Mouse (Mus musculus) brain, embryonic 18.5 days (tissue): ENCODE data around the gene Serinc3.
A peak's percentile ranks its signal among the peaks of the same experiment; 100 is the strongest.
"Not testable (repeated sequence)": the region's sequence is repeated elsewhere in the genome, so short reads cannot be mapped to it uniquely, and the experiment has no call there.

ENCODE experiments used
- DNase-seq: peaks from one replicate; pipeline ENCODE4 v3.0.0-alpha.2; 2012; ENCODE audit warnings: low read depth, low spot score

Gene Serinc3

DNA sequence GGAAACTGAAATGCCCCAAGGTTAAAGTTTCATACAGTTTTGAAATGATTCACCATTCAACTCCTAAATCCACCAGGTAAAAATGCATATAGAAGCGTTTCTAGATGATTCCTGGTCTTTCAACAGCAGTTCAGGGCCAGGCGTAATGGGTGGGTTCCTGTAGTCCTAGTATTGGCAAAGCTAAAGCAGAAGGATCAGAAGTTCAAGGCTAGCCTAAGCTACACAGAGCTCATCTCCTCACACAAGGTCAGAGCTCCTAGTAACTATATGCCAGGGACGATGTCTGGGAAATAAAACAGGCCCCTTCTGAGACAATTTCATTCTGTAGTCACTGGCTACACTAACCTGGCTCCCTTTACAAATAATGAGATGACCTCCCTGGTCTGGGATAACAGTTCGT, 13.7 kb downstream of the Serinc3 start:
- DNase-seq: no peak

DNA sequence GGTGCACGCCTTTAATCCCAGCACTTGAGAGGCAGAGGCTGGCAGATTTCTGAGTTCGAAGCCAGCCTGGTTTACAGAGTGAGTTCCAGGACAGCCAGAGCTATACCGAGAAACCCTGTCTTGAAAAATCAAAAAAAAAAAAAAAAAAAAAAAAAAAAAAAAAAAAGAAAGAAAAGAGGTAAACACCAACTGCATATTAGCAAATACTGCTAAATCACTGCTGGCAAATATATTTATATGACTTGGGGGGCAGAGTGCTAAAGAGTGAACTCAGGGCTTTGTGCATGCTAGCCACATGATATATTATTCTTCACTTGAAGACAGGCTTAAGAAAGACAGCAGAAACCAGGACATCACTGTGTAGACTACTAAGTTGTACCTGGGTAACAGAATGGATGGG, 23.5 kb downstream of the Serinc3 start:
- not testable (repeated sequence) for DNase-seq

DNA sequence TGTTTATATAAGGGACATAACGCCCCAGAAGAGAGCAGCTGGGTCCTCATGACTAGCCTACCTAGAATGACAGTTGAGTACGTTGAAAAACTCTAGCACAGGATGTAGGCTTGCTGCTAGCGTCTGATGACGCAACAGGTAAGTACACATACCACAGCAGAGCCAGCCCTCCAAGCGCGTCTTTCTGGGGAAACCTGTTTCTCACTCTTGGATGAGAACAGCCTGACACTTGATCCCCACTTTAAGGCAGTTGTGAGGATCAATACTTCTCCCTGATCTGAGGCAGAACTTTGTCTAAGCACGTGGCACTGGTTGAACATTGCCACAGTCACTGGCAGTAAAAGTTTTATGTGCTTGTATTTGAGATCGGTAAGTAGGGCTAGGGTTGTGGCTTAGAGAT, 24.5 kb downstream of the Serinc3 start:
- DNase-seq: no peak

DNA sequence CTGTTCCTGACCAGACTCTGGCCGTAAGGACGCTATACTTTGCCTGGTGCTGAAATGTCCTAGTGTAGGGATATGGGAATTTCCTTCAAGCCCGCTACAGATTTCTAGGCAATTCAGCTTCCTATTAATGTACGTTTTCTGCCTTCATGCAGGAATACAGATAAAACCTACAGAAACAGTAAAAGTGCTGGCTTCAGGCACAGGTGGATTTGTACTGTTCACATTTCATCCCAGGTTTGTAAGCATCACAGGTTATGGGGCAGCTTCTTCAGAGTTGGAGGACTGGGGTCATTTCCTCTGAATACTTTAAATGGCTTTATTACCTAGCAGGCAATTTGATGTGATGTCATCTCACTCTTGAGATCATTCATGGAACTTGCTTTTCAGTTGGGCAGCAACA, 27.1 kb downstream of the Serinc3 start:
- DNase-seq: no peak

DNA sequence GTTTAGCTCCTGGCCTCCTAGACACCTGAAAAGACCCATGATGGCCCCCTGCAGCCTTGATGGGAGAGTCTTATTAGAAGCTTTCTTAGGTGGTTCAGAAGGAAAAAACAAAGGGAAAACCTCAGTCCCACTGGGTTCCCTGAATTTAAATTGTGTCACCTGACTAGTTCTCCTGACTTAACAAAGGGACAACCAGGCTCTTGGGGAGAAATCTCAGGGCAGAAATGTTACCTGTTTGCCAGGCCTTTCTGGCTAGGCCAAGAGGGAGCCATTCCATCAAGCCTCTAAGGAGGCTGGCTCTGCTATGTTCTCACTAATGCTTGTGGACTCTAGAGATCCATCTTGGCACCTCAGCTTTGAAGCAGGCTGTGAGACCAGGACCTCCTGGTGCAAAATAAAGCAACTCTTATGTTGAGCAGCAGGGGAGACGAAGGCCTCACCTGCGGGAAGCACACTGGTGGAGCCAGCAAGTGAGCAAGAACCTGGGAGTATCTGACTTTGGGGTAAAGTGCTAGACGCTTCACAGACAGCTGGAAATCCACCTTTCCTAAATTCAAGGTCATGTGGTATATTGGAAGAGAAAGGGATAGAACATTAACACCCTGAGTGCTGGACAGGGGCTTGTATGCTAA, 27.6 kb downstream of the Serinc3 start:
- no peak for DNase-seq

DNA sequence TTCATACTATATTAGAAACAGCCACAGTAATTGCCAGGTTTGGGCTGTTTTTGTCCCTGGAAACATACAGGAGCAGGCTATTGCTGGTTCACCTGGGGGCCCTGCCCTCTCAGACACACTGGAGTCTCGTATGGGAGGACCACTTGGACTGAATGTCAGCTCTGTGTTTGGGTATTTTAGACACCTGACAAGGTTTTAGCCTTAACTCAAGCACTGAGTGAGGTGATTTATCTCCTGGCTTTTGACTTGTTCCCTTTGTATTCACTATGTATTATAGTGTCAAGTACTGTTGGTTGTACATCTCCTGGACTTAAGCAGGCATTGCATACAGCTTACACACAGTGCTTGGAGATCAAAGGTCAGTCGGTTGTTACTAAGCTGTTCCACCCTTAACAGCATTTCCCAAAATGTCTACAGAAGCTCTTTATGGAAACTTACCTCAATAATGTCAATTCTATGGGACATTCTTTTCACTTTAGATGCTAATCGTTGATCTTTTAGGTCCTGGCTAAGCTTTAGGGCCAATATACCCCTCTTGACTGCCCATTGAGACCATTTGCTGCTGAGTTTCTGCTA, 28.2 kb downstream of the Serinc3 start:
- DNase-seq: no peak

DNA sequence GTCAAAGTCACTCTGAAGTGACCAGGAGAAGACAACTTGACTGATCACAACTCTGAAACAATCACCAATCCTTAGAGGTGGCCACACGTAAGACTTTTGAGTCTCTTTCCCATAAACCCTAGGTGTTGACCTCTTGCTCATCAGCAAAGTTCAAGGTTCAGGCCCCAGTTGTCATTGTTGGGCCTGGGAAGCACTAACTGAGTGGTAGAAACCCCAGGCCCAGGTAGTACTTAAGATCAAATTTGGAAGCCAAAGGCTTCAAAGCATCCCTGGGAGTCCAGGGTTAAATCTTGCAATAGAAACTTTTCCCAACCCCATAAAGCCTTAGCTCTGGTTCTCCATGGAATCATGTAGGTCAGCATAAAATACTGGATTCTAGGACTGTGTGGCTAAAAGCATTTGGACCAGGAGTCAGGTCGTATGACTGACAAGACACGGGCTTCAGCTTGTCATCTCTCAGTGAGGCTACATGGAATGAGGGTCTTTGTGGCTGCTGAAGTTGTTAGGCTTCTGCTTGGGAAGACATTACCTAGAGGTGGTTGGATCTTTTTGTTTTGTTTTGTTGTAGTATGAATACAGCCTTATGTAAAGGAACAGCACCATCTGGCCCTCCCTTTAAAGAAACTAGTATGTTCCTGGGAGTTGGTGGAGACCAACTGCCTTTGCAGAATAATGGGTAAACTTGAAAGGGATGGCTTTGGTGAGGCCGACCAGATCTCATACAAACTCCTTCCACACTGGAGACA, 28.9 kb downstream of the Serinc3 start:
- DNase-seq: no peak

DNA sequence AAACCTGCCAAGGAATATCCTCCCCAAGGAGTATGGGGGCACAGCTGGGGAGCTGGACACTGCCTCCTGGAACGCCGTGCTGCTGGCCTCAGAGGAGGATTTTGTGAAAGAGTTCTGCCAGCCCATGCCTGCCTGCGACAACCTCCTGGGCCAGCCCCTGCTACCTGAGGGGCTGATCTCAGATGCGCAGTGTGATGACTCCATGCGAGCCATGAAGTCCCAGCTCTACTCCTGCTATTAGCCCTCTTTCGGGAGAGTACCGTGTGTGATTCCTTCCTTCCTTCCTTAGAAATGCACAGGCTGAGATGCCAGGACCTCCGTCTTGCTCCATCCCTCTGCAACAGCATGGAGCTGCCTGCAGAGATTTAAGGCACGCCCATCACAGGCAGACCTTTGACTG, 29.5 kb downstream of the Serinc3 start:
- no peak for DNase-seq

DNA sequence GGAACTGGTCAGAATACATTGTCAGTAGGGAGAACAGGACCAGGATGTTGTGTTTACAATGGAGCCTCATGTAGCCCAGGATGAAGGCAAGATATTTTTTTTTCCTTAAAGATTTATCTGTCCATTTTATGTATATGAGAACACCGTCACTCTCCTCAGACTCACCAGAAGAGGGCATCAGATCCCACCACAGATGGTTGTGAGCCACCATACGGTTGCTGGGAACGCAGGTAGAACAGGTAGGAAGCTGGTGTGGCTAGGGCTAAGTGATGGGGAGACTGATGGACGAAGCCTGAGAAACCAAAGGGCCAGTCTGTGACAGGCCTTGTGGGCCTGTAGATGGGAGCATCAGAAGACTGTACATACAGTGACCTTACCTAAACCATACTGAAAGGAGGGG, 30.9 kb downstream of the Serinc3 start:
- no peak for DNase-seq

DNA sequence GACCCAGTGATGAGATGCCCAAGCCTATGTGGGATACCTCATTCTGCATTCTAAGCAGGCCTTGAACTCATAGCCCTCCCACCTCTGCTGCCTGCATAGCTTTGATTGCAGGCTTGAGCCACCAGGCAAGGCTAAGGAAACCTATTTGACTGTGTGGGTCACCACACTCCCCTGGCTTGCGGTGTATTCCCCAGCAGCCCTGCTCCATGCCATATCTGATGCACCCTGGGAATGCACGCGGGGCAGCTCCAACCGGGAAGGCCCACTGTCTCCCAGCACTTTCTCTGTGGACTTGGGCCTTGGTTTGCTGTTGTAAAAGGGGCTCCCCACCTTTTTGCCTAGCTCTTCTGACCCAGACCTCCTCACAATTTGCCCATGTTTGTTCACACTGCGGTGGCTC, 31.7 kb downstream of the Serinc3 start:
- no peak for DNase-seq

DNA sequence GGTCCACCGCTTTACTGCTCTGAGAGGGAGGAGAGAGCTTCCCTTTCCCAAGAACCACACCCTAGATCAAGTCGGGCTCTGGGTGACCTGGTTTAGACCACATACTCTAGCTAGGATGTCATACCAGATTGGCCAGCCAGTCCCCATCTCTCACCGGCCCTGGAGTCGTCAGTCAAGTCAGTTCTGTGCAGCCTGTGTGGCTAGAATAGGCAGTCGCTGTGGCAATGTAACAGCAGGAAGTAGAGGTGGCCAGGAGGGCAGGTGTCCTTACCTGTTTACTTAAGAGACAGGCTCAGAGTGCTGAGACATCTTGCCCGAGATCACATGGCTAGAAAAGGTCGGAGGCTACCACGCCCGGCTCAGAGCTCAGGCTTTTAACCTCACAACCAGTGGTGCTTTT, 33.8 kb downstream of the Serinc3 start:
- no peak for DNase-seq

DNA sequence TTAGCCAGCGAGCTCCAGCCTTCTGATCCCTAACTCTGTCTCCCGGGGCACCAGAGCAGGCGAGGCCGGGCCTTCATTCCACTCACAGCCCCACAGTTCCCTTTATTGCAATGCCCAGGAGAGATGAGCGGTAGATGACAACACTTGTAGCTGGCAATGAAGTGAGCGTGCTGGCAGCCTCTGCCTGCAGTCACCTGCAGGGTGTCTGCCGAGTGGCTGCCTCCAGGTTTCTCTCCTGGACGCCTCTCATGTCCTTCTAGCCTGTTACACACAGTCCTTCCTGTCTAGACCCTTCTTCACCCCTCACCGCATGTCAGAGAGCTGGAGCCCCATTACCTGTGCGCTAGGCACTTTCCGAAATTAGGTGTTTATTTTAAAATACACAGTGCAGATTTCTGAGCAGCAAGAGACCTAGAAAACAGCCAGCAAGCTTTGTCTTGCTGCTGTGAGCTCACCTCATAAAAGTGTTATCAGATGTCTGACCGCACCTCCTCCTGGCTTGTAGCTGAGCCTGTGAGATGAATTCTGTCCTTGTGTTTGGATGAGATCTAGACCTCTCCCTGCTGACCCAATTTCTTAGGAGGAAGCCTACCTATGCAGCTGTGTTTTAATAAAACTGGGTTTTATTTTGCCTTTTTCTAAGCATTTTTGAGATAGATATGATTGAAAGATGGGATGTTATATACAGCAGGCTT, 35.5 kb downstream of the Serinc3 start:
- DNase-seq: no peak

DNA sequence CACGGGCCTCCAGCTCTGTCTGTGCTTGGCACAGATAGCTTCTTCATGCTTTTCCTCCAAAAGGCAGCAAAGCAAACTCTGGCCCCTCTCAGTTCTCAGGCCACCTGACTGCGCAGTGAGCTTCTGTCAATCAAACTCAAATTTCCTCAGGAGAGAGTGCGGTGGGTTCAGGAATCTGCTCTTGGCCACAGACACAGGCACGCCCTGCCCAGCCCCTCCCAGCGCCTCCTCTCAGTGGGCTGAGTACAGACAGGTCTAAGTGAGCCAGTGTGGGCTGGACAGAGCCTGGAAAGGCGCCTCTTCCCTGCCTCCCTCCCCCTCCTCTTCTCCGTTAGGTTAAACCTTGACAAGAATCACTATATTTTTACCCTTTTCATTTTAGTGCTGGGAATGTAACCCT, 36.9 kb downstream of the Serinc3 start:
- no peak for DNase-seq

DNA sequence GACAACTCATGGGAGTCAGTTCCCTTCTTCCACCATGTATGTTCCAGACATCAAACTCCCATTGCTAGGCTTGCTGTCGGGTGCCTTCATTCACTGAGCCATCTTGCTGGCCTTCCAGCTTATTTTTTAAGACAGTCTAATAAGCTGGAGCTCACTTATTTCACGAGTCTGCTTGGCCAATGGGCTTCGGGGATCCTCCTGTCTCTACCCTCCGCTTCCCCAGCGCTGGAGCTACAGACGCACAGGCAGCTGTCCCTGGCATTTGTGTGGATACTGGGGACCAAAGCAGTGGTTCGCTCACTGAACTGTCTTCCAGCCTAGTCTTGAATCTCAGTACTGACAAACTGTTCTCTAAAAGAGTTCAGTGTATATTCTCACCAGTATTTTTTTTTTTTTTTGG, 38.8 kb downstream of the Serinc3 start:
- DNase-seq: no peak

DNA sequence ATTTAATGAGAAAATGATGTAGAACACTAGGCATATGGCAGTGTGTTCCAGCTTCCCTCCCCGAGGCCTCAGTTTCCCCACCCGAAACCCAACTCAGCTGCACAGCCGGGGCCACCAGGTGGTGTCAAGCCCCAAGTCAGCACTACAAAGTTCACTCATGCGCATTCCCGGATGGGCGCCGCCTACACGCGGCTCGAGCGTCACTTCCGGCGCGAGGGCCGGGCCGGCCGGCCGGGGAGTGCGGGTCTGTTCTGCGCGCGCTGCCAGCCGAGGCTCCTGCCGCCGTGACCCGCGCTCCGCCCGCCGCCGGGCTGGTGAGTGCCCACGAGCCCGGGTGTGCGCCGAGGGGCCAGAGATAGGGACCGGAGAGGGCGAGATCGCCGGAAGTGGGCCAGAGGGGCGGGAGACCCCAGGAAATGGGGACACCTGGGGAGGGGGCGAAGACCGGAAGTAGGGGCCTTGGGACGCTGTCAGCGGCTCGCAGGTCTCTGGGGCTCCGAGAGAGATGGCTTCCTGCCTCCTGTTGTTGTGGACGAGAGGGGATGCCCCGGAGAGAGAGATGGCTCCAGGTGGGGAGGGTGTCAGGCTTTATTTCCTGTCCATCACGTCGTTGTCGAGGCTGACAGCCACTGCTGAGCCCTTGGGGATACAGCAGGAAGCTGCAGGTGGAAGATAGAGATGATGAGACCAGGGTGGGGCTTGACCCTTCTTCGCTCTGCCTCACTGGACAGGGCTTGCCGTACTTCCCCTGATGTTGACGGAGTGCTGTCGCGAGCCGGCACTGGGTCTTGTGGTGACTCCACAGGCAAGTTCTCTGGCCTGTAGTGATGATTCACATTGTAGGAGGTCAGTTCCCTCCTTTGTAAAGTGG, 42.6 kb downstream of the Serinc3 start, which contains the start of gene Ttpal:
Ttpal (plus strand) TSS at position 214 of the 871 bp plus-strand sequence.
- peak; percentile 64 for DNase-seq

DNA sequence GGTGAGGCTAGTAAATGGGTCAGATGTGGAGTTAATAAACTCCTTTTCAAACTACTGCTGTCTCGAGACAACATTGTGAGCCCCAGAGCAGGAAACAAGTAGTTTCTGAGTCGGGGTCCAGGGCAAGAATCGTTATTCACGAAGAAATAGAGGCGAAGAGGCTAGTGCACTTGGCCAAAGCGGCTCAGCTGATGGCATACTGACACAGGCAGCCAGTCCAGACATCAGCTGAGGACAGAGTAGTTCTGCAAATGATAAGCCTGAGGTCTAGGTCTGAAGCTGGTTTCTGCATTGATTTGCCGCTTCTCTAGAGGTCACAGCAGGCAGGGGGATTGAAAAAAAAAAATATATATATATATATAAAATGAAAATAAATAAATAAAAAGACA, 43.2 kb downstream of the Serinc3 start:
- no peak for DNase-seq

DNA sequence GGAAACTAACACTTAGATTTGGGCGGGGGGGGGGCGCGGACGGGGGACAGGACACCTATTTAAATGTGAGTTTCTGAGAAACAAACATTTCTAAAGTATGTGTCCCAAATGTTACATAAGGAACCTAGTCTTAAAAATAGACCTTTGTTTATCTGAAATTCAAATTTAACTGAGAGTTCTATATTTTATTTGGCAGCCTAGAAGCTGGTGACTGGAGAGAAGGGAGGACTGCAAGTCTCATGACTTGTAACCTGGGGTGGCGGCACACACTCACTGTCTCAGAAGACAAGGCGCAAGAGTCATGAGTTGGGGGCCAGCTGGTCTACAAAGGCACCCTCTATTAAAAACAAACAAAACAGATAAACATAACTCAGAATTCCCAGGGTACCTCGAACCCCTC, 43.9 kb downstream of the Serinc3 start:
- DNase-seq: no peak

DNA sequence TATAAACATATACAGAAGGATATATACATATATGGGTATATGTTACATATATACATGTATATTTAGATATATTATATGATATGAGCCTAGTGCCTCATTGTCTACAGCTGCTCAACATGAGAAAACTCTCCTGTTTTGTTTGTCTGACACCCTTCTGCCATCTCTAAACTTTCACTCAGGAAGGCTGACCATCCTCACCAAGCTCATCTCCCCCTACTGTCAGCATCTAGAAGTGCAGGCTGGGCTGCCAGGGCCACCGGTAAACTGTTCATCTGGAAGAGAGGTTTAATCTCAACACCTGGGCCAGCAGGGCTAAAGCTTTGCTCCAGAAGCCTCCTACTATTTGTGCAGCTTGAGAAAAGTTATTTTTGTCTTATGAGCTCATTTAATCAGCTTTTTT, 45.7 kb downstream of the Serinc3 start:
- no peak for DNase-seq

DNA sequence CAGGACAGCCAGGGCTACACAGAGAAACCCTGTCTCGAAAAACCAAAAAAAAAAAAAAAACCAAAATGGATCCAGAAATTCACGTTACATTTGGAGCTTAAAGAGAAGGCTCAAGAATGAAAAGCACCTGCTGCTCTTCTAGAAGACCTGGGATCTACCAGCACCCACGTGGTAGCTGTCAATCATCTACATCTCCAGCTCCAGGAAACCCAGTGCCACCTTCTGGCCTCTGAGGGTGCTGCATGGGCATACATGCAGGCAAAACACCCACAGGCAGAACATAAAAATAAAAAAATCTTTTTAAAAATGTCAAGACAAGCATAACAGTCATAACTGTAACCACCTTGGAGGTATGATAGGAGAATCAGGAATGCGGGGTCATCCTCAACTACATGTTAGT, 47.3 kb downstream of the Serinc3 start:
- DNase-seq: no peak

DNA sequence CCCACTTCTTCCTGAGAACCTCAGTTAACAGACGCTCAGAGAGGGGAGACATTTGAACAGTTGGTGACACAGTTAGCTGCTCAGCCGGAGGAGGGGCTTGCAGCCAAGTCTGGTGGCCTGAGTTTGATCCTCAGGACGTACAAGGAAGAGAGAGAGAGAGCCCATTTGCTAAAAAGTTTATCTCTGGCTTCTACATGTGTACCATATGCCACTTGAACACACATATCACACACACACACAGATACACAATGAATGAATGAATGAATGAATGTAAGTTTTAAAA, 48.1 kb downstream of the Serinc3 start:
- no peak for DNase-seq

DNA sequence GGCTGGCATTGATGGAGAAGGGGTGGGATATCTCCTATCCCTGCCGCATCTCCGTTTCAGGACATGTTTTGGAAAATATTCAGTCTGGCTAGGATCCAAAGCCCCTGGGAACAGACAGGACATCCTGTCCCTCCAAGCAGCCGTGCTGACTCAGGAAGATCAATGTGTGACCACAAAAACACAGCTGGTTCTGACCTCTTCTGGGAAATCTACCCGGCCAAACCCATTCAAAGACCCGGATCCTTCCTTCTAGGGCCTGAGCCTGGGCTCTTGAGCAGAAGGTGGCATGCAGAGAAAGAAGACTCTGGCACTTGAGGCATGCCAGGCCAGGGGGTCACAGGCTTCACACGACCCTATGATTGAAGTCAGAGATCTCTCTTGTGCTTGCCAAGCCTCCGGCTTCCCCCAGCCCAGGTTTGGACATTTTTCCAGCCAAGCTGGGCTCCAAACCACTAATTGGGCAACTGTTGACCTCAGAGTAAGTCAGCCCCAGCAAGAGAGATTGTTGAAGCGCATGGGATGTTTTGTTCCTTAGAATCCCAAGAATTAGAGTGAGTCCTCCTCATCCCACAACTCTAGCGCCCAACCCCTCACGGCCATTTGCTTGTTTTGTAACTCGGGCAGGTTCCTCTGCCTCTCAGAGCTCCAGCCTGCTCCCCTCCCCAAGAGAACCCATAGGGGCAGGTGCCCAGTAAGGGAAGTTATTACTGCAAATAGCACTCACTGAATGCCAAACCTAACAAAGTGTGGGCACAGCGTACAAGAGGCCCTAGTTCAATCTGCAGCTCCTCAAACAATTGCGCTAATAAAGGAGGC, 48.7 kb downstream of the Serinc3 start:
- no peak for DNase-seq
